Mouse (Mus musculus) heart, postnatal 0 days (tissue): ENCODE measurements at regions not wholly inside any gene's neighbourhood (a gene's known extent, or its start where the extent isn't known, plus 50 kb on each side); places are given as distances from the start of the nearest gene placed in this dataset.

ENCODE experiments used
- CTCF ChIP-seq: IDR thresholded peaks from 2 replicates; pipeline ENCODE4 v1.5.1; 2016; ENCODE audit warnings: antibody characterized with exemption, control low read depth, low read depth
- EP300 ChIP-seq: IDR thresholded peaks from 2 replicates; pipeline ENCODE4 v1.6.1; 2016; ENCODE audit warnings: antibody characterized with exemption, low read depth

- TF ChIP-seq CTCF (no peak), EP300 (no peak)
Measured at GRCm38 (mm10) chr1:185096741-185097140, 97.4 kb upstream of the Mark1 start.
